Mouse (Mus musculus) lung, adult 2 months (tissue): Measurements from ENCODE around the gene Wdr86.

ENCODE experiments used
- CTCF ChIP-seq: fragments of 200-500 bp; IDR thresholded peaks from 2 replicates; pipeline ENCODE4 v1.5.1; 2011; ENCODE audit warnings: mild to moderate bottlenecking, low read length, control low read depth; ENCODE audit not compliant: insufficient read depth
- POLR2A ChIP-seq: fragments of 200-500 bp; IDR thresholded peaks from 2 replicates; pipeline ENCODE4 v1.6.1; 2011; ENCODE audit warnings: low read depth, mild to moderate bottlenecking, control low read depth, low read length, borderline replicate concordance; ENCODE audit errors: extremely low read depth

- no peak for TF ChIP-seq CTCF
- TF ChIP-seq POLR2A: no peak
Measured at GRCm38 (mm10) chr5:24713199-24713598, 17.3 kb downstream of the Wdr86 start.
